11 mouse cellular contexts compared by ENCODE assay signal in the genomic region with DNA sequence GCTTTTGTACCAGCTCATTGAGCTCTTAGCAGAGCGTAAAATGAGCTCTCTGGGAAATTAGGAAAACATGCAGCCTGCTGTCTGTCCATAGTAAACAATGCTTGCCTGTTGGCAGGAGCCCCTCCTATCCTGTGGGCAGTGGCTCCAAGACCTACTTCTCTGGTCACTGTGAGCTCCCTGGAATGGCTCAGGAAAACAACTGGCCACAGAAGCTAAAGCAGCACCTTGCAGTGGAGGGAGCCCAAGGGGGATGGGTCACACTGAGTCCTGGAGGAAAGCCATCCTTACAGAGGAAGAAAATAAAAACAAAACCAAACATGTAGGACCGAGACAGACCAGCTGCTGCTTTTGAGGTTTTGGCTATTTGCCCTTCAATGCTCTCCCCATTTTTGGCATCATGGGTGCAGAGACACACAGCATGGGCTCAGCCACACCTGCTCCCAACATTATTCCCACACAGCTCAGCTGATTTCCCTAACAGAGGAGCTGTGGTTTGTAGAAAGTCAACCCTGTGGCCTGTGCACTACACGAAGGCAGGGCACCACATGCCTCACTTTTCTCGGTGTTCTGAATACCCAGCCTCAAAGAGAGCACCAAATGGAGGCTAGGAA. TPM values are rescaled to one million over a fixed set of nuclear protein-coding genes. Genes with fewer than 3 reads are reported as not detected.
DNase-seq lines count a peak whose midpoint lies in the region; ATAC-seq and TF ChIP-seq lines count a peak whose summit lies in the region.
"Had no signal": no experiment of that assay in that cellular context is flagged by ENCODE, and none has a peak within 500 bp of the region (broad histone marks: within the 10 kb centered on the region; RNA-seq: fewer than 3 reads in every experiment).

No protein-coding gene starts in this region.

- H3K27me3 ChIP-seq in forebrain, embryonic 15.5 days = no peaks in the 10 kb centered on the region
- H3K27me3 ChIP-seq in neural tube, embryonic 13.5 days = peaks cover 7% of the 10 kb centered on the region; the same call in 1 of the 2 replicates
- H3K27me3 ChIP-seq: intestine, embryonic 15.5 days had no signal

- H3K36me3 ChIP-seq in forebrain, embryonic 15.5 days = no peaks in the 10 kb centered on the region
- H3K36me3 ChIP-seq in neural tube, embryonic 13.5 days = no peaks in the 10 kb centered on the region
- H3K36me3 ChIP-seq: intestine, embryonic 15.5 days had no signal

- peak; percentile 64 for ATAC-seq in forebrain, embryonic 15.5 days (replicated peaks)
- ATAC-seq in neural tube, embryonic 13.5 days (ENCODE audit: low read depth) = peak; percentile 75
- ATAC-seq: intestine, embryonic 15.5 days; liver, postnatal 0 days had no signal

- H3K4me2 ChIP-seq in forebrain, embryonic 15.5 days (replicated peaks) = no peak overlapping the region
- no peak overlapping the region for H3K4me2 ChIP-seq in neural tube, embryonic 13.5 days
- H3K4me2 ChIP-seq: intestine, embryonic 15.5 days had no signal

- no peak for TF ChIP-seq CTCF in layer of hippocampus, adult 2 months (conservative IDR thresholded peaks at IDR 0.05)

- no peak overlapping the region for H3K4me3 ChIP-seq in layer of hippocampus, adult 2 months
- H3K4me3 ChIP-seq in forebrain, embryonic 15.5 days = no peak overlapping the region
- H3K4me3 ChIP-seq in neural tube, embryonic 13.5 days = no peak overlapping the region
- H3K4me3 ChIP-seq: intestine, embryonic 15.5 days had no signal

- peak overlapping the region; percentile 67; the same call in 1 of the 2 replicates for H3K27ac ChIP-seq in layer of hippocampus, adult 2 months
- H3K27ac ChIP-seq in forebrain, embryonic 15.5 days (replicated peaks) = peak overlapping the region; percentile 28
- H3K27ac ChIP-seq in neural tube, embryonic 13.5 days (replicated peaks) = peak overlapping the region; percentile 59
- H3K27ac ChIP-seq: intestine, embryonic 15.5 days had no signal

- peak in 1 of 2 experiments; percentile 34 for DNase-seq in layer of hippocampus, adult 2 months (ENCODE audit: low spot score in 2 of 2)
- no peak for DNase-seq in layer of hippocampus, adult 9-11 months
- peak; percentile 53 for DNase-seq in cerebellum, adult 9-10 months
- no peak for DNase-seq in thymus, postnatal 36 days
- no peak for DNase-seq in right cerebral cortex, postnatal 36 days (ENCODE audit: low spot score in 2 of 2)
- DNase-seq: heart, adult 18-20 months; liver, postnatal 0 days; thymus, adult 18-20 months had no signal

- 19% methylated on average over 4 of the region's 4 CpGs for WGBS in forebrain, embryonic 15.5 days
- 24% methylated on average over 4 of the region's 4 CpGs for WGBS in neural tube, embryonic 13.5 days

- H3K9me3 ChIP-seq in forebrain, embryonic 15.5 days = no peaks in the 10 kb centered on the region
- no peaks in the 10 kb centered on the region for H3K9me3 ChIP-seq in neural tube, embryonic 13.5 days
- H3K9me3 ChIP-seq: intestine, embryonic 15.5 days had no signal

- H3K9ac ChIP-seq in forebrain, embryonic 15.5 days (replicated peaks) = no peak overlapping the region
- H3K9ac ChIP-seq in neural tube, embryonic 13.5 days = no peak overlapping the region
- H3K9ac ChIP-seq: intestine, embryonic 15.5 days; liver, postnatal 0 days had no signal

- peaks cover 28% of the 10 kb centered on the region for H3K4me1 ChIP-seq in forebrain, embryonic 15.5 days
- H3K4me1 ChIP-seq in neural tube, embryonic 13.5 days (replicated peaks) = peaks cover 35% of the 10 kb centered on the region

RNA-seq across cellular contexts. Expression of a gene that starts 52.1 kb away (rescaled TPM):
- not detected for total RNA-seq in layer of hippocampus, adult 2 months (2021)
- polyA plus RNA-seq in forebrain, embryonic 15.5 days (2015; fragmentation: Nextera tagmentation; extraction: Ambion mirVana) = 0.23 and 0.42 TPM in 2 replicates
- 0.32 and 0.39 TPM in 2 replicates for polyA plus RNA-seq in neural tube, embryonic 13.5 days (2015; fragmentation: Nextera tagmentation; extraction: Ambion mirVana)
- total RNA-seq: heart, adult 18-20 months had no signal

RNA-seq across cellular contexts. Expression of a gene that starts 56.6 kb away (rescaled TPM):
- under 1 TPM; 0.90 to 0.93 TPM for total RNA-seq in layer of hippocampus, adult 2 months (2021)
- 80.9 and 88.0 TPM in 2 replicates for polyA plus RNA-seq in forebrain, embryonic 15.5 days (2015; fragmentation: Nextera tagmentation; extraction: Ambion mirVana)
- 31.2 and 37.8 TPM in 2 replicates for polyA plus RNA-seq in neural tube, embryonic 13.5 days (2015; fragmentation: Nextera tagmentation; extraction: Ambion mirVana)
